Mouse (Mus musculus): ENCODE results near the gene Tanc2.

The Tanc2 gene

GRCm38 (mm10) chr11:105922769-105923663 lies 333.2 kb downstream of the Tanc2 start:
- peak in 1 of 2 experiments; percentile 56 for DNase-seq (ENCODE audit: low spot score in 2 of 2)

- DNase-seq (ENCODE audit: low spot score in 2 of 2), result peak; percentile 55 to 80
Measured at GRCm38 (mm10) chr11:105927065-105928030, 337.6 kb downstream of the Tanc2 start.

- DNase-seq (ENCODE audit: low spot score in 2 of 2), result no peak
Measured at GRCm38 (mm10) chr11:105928171-105928570, 338.4 kb downstream of the Tanc2 start.

DNA sequence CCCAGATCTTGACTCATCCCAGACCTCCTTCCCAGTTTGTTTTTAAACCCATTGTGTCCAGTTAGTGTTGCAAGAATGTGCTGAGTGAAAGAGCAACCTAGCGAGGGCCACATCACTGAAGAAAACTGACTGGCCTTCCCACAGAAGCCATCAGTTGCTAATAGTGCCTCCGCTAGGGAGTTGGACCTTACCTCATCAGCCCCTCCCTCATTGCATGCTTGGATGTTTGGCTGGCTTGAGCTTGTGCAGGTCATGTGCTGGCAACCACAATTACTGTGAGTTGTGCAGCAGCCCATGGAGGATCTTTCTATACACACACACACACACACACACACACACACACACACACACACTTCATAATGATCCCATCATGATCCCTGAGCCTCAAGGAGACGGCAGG lies 341.6 kb downstream of the Tanc2 start:
- no peak for DNase-seq (ENCODE audit: low spot score in 2 of 2)

- DNase-seq (ENCODE audit: low spot score in 2 of 2), result no peak
Measured at GRCm38 (mm10) chr11:105933746-105934145, 344.0 kb downstream of the Tanc2 start.

GRCm38 (mm10) chr11:105934303-105934711 lies 344.5 kb downstream of the Tanc2 start:
- no peak for DNase-seq (ENCODE audit: low spot score in 2 of 2)

DNA sequence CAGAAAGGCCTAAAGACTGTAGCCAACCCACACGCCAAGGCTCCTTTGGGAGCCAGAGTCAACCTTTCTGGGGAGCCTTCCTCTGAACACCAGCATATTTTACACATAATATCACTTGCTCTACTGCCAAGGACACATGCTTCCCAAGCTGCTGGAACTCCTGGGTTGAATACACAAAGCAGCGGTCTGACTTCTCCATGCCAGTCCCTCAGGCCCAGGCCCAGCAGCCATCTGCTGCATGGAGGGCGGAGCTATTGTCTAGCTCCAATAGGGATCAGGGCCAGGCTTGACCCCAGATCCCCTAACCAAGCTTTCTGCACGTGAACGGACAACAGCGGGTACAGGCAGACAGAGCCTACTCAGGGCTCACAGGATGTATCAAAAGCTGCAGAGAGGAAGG lies 345.0 kb downstream of the Tanc2 start:
- DNase-seq (ENCODE audit: low spot score in 2 of 2), result no peak

GRCm38 (mm10) chr11:105935496-105935895 lies 345.7 kb downstream of the Tanc2 start:
- DNase-seq (ENCODE audit: low spot score in 2 of 2), result no peak

DNA sequence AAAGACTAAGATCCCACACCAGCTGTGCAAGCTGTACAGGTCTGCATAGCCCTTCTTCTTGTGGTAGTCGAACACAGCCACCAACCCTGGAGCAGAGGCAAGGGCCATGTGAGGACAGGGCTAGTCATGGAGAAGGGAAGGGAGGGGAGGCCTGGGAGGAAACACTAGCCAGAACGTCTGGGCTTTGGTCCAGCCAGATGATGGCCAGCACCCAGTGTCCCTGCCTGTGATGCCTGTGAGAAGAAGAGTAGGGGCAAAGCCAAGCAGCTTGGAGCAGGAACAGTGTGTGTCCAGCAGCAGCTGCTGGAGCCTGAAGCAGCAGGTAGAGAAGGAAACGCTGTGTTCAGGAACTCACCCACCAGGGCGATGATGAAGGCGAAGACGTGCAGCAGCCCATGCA lies 346.4 kb downstream of the Tanc2 start:
- no peak for DNase-seq (ENCODE audit: low spot score in 2 of 2)

DNA sequence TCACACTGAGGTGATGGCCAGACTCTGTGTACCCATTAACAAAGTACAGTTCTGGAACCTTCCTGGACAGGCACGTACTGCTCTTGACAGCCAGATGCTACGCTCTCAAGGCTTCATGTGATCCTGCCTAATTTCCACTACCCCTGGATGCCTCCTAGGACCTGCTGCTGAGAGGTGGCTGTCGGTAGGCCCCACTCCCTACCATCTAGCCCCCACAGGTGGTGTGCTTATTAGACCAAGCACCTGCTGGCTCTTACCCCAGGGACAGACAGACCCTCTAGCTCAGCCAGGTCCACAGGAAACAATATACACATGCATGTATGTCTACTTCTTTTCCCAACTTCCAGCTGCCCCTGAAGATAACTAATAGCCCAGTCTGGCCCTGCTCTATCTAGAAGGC lies 347.2 kb downstream of the Tanc2 start:
- DNase-seq (ENCODE audit: low spot score in 2 of 2), result no peak

GRCm38 (mm10) chr11:105938771-105939170 lies 349.0 kb downstream of the Tanc2 start:
- DNase-seq (ENCODE audit: low spot score in 2 of 2), result no peak

DNA sequence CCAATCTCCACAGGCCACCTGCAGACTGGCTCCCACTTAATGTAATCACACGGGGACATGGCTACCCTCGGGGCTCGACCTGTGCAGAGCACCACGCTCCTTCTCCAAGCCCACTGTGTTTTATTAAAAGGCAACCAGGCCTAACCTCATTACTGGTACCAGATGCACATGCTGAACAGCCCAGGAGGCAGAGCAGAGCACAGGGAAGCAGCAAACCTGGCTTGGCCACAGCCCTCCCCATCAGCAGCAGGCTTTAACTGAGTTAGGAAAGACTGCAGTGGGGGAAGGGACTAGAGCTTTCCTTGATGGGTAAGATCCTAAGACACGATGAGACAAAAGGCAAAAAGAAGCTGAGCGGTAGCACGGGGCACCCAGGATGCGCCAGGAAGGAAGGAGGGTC lies 352.2 kb downstream of the Tanc2 start:
- no peak for DNase-seq (ENCODE audit: low spot score in 2 of 2)

DNA sequence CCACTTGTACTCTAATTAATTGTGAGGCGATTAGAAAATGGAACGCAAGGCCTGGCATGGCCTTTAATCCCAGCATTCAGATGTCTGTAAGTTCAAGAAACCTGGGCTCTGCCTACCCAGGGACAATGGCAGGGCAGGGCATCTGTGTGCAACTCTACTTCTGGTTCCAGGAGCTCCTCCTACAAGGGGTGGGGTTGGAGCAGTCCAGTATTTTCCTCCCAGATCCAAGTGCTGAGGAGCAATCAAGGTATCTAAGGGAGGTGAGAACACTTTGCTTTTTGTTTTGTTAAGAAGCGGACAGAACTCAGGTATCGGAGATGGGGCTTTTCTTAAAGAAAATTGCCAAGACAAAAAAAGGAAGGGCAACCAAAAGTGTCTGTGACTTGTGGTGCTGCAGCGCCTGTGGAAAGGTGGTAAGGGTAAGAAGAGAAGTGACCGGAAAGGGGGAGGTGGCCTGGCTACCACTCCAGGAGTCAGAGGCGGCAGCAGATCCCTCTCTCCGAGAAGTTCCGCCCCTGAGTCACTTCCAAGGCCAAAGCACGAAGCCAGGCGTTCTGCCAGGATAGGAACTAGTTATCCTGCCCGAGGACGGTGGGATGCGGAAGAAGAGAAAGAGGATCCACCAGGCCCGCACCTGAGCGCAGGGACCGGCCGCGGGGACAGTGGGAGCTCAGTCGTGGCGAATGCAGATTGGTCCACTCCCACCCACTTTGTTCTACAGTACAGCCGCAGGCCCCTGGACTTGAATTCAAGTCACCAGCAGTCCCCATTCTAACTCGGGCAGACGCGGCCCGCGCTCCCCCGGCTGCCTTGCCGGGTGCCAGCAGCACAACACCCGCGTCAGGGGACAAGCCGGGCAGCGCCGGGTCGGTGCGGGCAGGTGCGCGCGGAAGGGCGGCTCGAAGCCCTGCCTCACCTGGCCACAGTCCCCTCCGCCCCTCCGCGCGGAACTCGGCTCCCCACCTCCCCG lies 353.6 kb downstream of the Tanc2 start:
- no peak for DNase-seq (ENCODE audit: low spot score in 2 of 2)

DNA sequence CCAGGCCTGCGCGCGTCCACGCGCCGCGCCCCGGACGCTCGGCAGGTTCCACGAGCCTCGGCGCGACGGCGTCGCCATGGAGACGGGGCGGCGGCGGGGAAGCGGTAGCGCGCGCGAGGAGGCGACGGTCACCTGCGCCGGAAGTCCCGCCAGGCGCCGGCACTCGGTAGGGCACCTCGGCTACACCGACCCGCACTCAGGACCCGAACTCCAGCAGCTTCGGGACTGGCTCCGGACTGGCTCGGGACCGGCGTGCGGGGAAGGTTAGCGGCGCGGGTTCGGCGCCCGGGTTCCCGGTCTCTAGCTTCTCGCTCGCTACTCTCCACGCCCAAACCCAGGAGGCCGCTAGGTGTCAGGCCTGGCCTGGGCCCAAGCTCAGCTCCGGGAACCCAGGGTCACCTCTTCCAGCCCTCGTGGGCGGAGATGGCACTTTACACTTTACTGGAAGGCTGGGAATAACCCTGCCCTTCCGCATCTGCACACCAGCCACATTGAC lies 354.4 kb downstream of the Tanc2 start:
- peak; percentile 35 to 80 for DNase-seq (ENCODE audit: low spot score in 2 of 2)

GRCm38 (mm10) chr11:105944770-105945672 lies 355.2 kb downstream of the Tanc2 start:
- DNase-seq (ENCODE audit: low spot score in 2 of 2), result no peak

DNA sequence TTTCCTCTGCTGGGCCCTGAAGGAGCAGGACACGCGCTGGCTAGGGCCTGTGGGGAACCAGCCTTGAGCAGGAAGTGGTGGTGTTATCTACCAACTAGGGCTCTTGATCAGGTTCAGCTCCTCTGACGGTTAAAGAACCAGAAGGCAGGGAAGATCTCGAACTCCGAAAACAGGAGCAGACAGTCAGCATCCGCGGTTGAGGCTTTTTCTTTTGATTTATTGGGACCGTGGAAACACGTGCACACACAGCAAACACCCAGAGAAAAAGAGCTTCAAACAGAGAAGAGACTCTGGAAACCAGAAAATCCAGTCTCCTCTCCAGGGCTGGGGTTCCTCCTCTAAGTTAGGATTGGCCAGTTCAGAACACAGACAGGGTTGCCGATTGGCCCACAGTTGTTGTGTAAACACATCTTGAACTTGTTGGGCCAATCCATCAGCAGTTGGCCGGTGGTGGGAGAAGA lies 356.9 kb downstream of the Tanc2 start:
- DNase-seq (ENCODE audit: low spot score in 2 of 2), result no peak

DNA sequence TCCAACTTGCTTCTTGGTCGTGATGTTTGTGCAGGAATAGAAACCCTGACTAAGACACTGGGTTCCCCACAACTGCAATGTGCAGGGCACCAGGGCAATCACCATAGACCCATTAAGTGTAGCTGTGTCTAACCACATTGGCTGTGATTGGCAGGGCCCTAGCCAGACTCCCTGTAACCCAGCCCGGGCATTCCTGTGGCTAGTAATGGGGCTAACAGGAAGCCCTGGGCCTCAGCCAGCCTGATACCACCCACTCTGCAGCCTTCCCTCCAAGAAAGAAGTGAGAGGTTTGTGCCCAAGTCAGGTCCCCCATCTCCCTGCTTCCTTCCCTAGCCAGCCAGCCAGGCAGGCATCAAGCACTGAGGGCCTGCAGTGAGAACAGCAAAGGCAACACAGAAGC lies 358.5 kb downstream of the Tanc2 start:
- no peak for DNase-seq (ENCODE audit: low spot score in 2 of 2)

- no peak for DNase-seq (ENCODE audit: low spot score in 2 of 2)
Measured at GRCm38 (mm10) chr11:105950519-105950918, 360.7 kb downstream of the Tanc2 start.

- DNase-seq (ENCODE audit: low spot score in 2 of 2), result no peak
Measured at GRCm38 (mm10) chr11:105951601-105952044, 361.8 kb downstream of the Tanc2 start.

DNA sequence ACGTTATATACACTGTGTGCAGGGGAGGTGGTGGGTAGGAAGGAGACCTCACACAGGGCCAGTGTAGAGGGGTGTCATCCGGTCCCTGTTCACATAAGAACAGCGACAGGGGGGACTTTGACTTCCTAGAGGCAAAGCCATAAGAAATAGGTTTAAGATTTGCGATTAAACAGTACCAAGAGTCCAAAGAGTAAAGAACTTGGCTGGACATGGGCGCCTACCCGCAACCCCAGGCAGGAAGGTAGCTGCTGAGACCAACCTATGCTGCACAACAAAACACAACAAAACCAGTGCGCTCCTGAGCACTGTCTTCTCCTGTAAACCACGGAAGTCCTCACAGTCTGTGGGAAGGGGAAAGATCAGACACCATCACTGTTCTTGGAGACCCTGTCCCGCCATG lies 362.3 kb downstream of the Tanc2 start:
- DNase-seq (ENCODE audit: low spot score in 2 of 2), result no peak

Measured in spleen, postnatal 4 days (tissue).